Comparison of ENCODE assay signal across 11 mouse cellular contexts in the genomic region with DNA sequence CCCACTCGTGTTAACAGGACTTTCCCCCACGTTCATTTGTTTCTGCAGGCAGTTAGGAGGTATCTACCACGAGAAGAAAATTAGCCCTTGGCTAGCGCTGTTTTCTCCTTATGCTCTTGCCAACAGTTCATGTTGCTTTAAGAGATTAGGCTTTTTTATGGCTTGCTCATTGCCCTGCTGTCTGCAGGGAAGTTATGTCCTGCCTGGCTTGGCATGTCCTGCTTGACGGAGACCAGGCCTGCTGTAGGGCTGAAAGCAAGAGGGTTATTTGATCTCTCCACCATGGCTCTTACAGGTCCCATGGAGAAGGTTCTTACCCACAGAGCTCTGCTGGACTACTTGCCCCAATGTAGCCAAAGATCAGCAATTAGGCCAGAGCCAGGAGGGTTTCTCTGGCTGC. TPM values are rescaled to one million over a fixed set of nuclear protein-coding genes. Genes with fewer than 3 reads are reported as not detected.
DNase-seq lines count a peak whose midpoint lies in the region; ATAC-seq lines count a peak whose summit lies in the region.
"Had no signal": no experiment of that assay in that cellular context is flagged by ENCODE, and none has a peak within 500 bp of the region (broad histone marks: within the 10 kb centered on the region; RNA-seq: fewer than 3 reads in every experiment).

No protein-coding gene starts in this region.

- H3K9ac ChIP-seq in liver, embryonic 12.5 days: no peak overlapping the region
- H3K9ac ChIP-seq: liver, embryonic 15.5 days had no signal

- intact Hi-C loops in heart, postnatal 25 days (cut with DNase I): no loop called here

- no peak for ATAC-seq in liver, embryonic 12.5 days

- H3K36me3 ChIP-seq in liver, embryonic 12.5 days: no peaks in the 10 kb centered on the region
- H3K36me3 ChIP-seq: liver, embryonic 15.5 days had no signal

- H3K4me2 ChIP-seq in liver, embryonic 12.5 days: no peak overlapping the region
- H3K4me2 ChIP-seq: liver, embryonic 15.5 days had no signal

- H3K27me3 ChIP-seq in liver, embryonic 12.5 days (replicated peaks): no peaks in the 10 kb centered on the region; the same call in 1 of the 2 replicates
- H3K27me3 ChIP-seq: liver, embryonic 15.5 days had no signal

- no peak overlapping the region for H3K27ac ChIP-seq in liver, embryonic 12.5 days
- H3K27ac ChIP-seq: layer of hippocampus, adult 2 months; liver, embryonic 15.5 days had no signal

- H3K9me3 ChIP-seq in liver, embryonic 12.5 days (replicated peaks): no peaks in the 10 kb centered on the region
- H3K9me3 ChIP-seq: liver, embryonic 15.5 days; megakaryocyte, embryonic 14.5 days had no signal

- DNase-seq in kidney, postnatal 10 days: peak; percentile 61
- DNase-seq in kidney, adult 18-20 months: no peak
- DNase-seq in heart, adult 8-10 months (ENCODE audit: low spot score): peak; percentile 64
- DNase-seq in heart, postnatal 25 days (ENCODE audit: low spot score): peak; percentile 30
- DNase-seq in yolk sac, embryonic 10.5 days (ENCODE audit: low spot score): peak; percentile 43
- DNase-seq in lung, postnatal 14 days: no peak
- DNase-seq: right cerebral cortex, postnatal 4 days had no signal

- peaks cover 32% of the 10 kb centered on the region for H3K4me1 ChIP-seq in liver, embryonic 12.5 days

- 64% methylated on average over 5 of the region's 5 CpGs for WGBS in liver, embryonic 12.5 days (ENCODE audit: insufficient replicate concordance)

- no peak overlapping the region for H3K4me3 ChIP-seq in liver, embryonic 12.5 days
- H3K4me3 ChIP-seq: layer of hippocampus, adult 2 months; liver, embryonic 15.5 days; megakaryocyte, embryonic 14.5 days had no signal

RNA-seq across cellular contexts. Expression of a gene that starts 18.9 kb away (rescaled TPM):
- 10 to 100 TPM; 39.0 to 48.2 (median 45.6) TPM for total RNA-seq in heart, adult 8-10 months (2022)
- 10 to 100 TPM; 50.9 to 53.9 TPM for total RNA-seq in heart, postnatal 25 days (2021)
- 162 and 164 TPM in 2 replicates for polyA plus RNA-seq in liver, embryonic 12.5 days (2016; fragmentation: Nextera tagmentation; extraction: Ambion mirVana)

RNA-seq across cellular contexts. Expression of a gene that starts 23.6 kb away (rescaled TPM):
- 1 to 10 TPM in 1 of 4 experiments, under 1 TPM in 3; 0.50 to 1.2 (median 0.82) TPM for total RNA-seq in heart, adult 8-10 months (2022)
- 1 to 10 TPM; 1.3 to 1.5 TPM for total RNA-seq in heart, postnatal 25 days (2021)
- polyA plus RNA-seq in liver, embryonic 12.5 days (2016; fragmentation: Nextera tagmentation; extraction: Ambion mirVana): 4.7 and 5.0 TPM in 2 replicates

Comparison
In these comparisons a context has a peak if more than half of its experiments do, and no peak if none do; other contexts are left out.
1. DNase-seq: peak in kidney, postnatal 10 days (single experiment), heart, adult 8-10 months (single experiment), heart, postnatal 25 days (single experiment) and yolk sac, embryonic 10.5 days (single experiment); none in kidney, adult 18-20 months (single experiment) and lung, postnatal 14 days (single experiment).